Mouse (Mus musculus) midbrain, embryonic 11.5 days (tissue): ENCODE measurements at regions not wholly inside any gene's neighbourhood (a gene's known extent, or its start where the extent isn't known, plus 50 kb on each side); places are given as distances from the start of the nearest gene placed in this dataset.

Experiments used
- ATAC-seq: fragments of 200-750 bp; cut with Nextera tagmentation; 2 replicates; pipeline ENCODE4 v1.8.0; 2017; ENCODE audit warnings: moderate TSS enrichment, moderate library complexity; ENCODE audit not compliant: low FRiP score
- DNase-seq: peaks from one replicate; pipeline ENCODE4 v3.0.0; 2015; ENCODE audit warnings: low spot score; ENCODE audit errors: missing footprints
- H3K27ac ChIP-seq: fragments of 300-500 bp; sonication (generic); 2 replicates; pipeline ENCODE4 v1.5.1; 2014; ENCODE audit warnings: low read depth, low read length
- H3K27me3 ChIP-seq: fragments of 300-500 bp; sonication (generic); 2 replicates; pipeline ENCODE4 v1.6.1; 2014; ENCODE audit warnings: mild to moderate bottlenecking, low read length, moderate library complexity, mixed read lengths; ENCODE audit not compliant: control insufficient read depth, insufficient read depth
- H3K36me3 ChIP-seq: fragments of 300-500 bp; sonication (generic); 2 replicates; pipeline ENCODE4 v1.6.1; 2014; ENCODE audit warnings: mild to moderate bottlenecking, low read length, moderate library complexity, mixed read lengths; ENCODE audit not compliant: control insufficient read depth, insufficient read depth
- H3K4me1 ChIP-seq: fragments of 300-500 bp; sonication (generic); 2 replicates; pipeline ENCODE4 v1.6.1; 2014; ENCODE audit warnings: low read length; ENCODE audit not compliant: control insufficient read depth, insufficient read depth
- H3K4me2 ChIP-seq: fragments of 300-500 bp; sonication (generic); 2 replicates; pipeline ENCODE4 v1.6.1; 2014; ENCODE audit warnings: mild to moderate bottlenecking, moderate library complexity
- H3K4me3 ChIP-seq: fragments of 300-500 bp; sonication (generic); 2 replicates; pipeline ENCODE4 v1.5.1; 2014; ENCODE audit warnings: low read depth, low read length
- H3K9ac ChIP-seq: fragments of 300-500 bp; sonication (generic); 2 replicates; pipeline ENCODE4 v1.6.1; 2014; ENCODE audit warnings: low read length
- H3K9me3 ChIP-seq: fragments of 300-500 bp; sonication (generic); 2 replicates; pipeline ENCODE4 v1.6.1; 2016; ENCODE audit warnings: low read length; ENCODE audit not compliant: control insufficient read depth
- WGBS: fragments of 180-500 bp; shearing (Covaris S2); extraction: QIAGEN DNeasy Blood & Tissue Kit; methylation state at CpG from one replicate; pipeline ENCODE4 v1.1.7; 2014; 5-methylcytosine and 5-hydroxymethylcytosine counted together

- 84% methylated on average over 1 of the region's 1 CpGs for WGBS
- H3K36me3 ChIP-seq = no peaks in the 10 kb centered on the region
- no peaks in the 10 kb centered on the region for H3K4me1 ChIP-seq
- ATAC-seq (peak; percentile 35; the same call in 1 of the 2 replicates), DNase-seq (no peak)
- no peak overlapping the region for H3K9ac ChIP-seq
- H3K27me3 ChIP-seq = no peaks in the 10 kb centered on the region
- no peaks in the 10 kb centered on the region for H3K9me3 ChIP-seq
- no peak overlapping the region for H3K4me2 ChIP-seq
- no peak overlapping the region for H3K4me3 ChIP-seq
- no peak overlapping the region for H3K27ac ChIP-seq
These were observed 109.4 kb upstream of the Elavl2 start for GRCm38 (mm10) chr4:91509937-91510336.

GRCm38 (mm10) chr4:91503273-91503672 lies 102.7 kb upstream of the Elavl2 start:
- no peak overlapping the region for H3K4me2 ChIP-seq
- no peaks in the 10 kb centered on the region for H3K36me3 ChIP-seq
- H3K4me1 ChIP-seq = no peaks in the 10 kb centered on the region
- H3K9ac ChIP-seq = no peak overlapping the region
- 81% methylated on average over 3 of the region's 3 CpGs for WGBS
- no peak for DNase-seq
- H3K4me3 ChIP-seq = no peak overlapping the region
- H3K27ac ChIP-seq = no peak overlapping the region
- H3K9me3 ChIP-seq = no peaks in the 10 kb centered on the region
- no peaks in the 10 kb centered on the region for H3K27me3 ChIP-seq
- ATAC-seq = no peak

DNA sequence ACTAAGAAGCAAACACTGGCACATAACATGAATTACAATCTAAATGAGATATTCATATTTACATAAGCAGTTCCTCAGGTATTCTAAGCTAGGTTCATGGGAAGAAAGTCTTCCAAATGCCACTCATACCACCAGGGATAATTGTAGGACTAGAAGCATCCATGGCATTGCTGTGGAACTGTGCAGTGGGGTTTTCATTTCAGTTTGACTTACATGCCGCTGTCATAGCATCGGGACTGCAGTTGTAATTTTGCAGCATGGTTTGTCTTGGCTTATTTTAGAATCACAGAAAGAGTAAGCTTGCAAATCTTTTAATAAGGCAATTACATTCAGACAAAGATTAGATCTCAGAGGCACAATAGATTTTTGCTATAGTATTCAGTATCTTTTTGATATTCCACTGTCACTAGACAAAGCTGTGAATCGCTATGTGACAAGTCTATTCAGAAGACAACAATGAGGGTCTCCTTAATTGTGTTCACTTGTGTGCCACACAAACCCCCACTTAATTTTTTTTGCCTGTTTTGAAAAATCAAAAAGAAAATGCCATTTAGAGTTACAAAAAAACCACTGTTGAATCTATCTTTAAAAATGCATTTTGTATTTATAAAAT lies 81.4 kb upstream of the Elavl2 start:
- H3K4me2 ChIP-seq = no peak overlapping the region
- DNase-seq = no peak
- H3K36me3 ChIP-seq = no peaks in the 10 kb centered on the region
- no peaks in the 10 kb centered on the region for H3K9me3 ChIP-seq
- no peak for ATAC-seq
- H3K27ac ChIP-seq = no peak overlapping the region
- no peaks in the 10 kb centered on the region for H3K27me3 ChIP-seq
- no peak overlapping the region for H3K4me3 ChIP-seq
- H3K4me1 ChIP-seq = no peaks in the 10 kb centered on the region
- no peak overlapping the region for H3K9ac ChIP-seq
- 83% methylated on average over 3 of the region's 3 CpGs for WGBS
